Mouse (Mus musculus) erythroid progenitor cell, adult 5-6 weeks (primary cell): Measurements from ENCODE around the gene Zbtb25. TPM values are rescaled to one million over a fixed set of nuclear protein-coding genes. Genes with fewer than 3 reads are reported as not detected.
A peak's percentile ranks its signal among the peaks of the same experiment; 100 is the strongest.

Experiments used
- ATAC-seq: replicated peaks from 2 replicates; pipeline ENCODE4 v1.8.0; 2016; ENCODE audit warnings: moderate number of reproducible peaks, mild to moderate bottlenecking, moderate TSS enrichment, inconsistent platforms; ENCODE audit not compliant: poor library complexity, low FRiP score, severe bottlenecking
- total RNA-seq, 2 experiments: library from RNA; stranded (forward) in 1 of 2; stranded (reverse) in 1 of 2; fragments of 150-400 nt in 1 of 2; fragments of 186-747, 209-891 nt in 1 of 2; gene quantifications; 2 replicates each; pipeline versions ENCODE4 v1.2.3 to v1.2.4; 2015 to 2017; ENCODE audit warnings: low replicate concordance in 2 of 2

Zbtb25 gene
- total RNA-seq, 2 experiments from 2014 or later = 8.6 to 43.6 TPM

- no peak for ATAC-seq
These were observed 19.7 kb downstream of the Zbtb25 start for GRCm38 (mm10) chr12:76349680-76350220.

GRCm38 (mm10) chr12:76345759-76346455 lies 23.5 kb downstream of the Zbtb25 start:
- ATAC-seq = no peak

- ATAC-seq = 0 out of 2 replicates have a peak, but pooled peaks have one; percentile 42
These were observed 28.3 kb downstream of the Zbtb25 start for GRCm38 (mm10) chr12:76341080-76341479.

- ATAC-seq = no peak
These were observed 33.1 kb downstream of the Zbtb25 start for GRCm38 (mm10) chr12:76336111-76336965.

GRCm38 (mm10) chr12:76335641-76336040 lies 33.8 kb downstream of the Zbtb25 start:
- ATAC-seq = no peak

GRCm38 (mm10) chr12:76333688-76334087 lies 35.7 kb downstream of the Zbtb25 start:
- no peak for ATAC-seq

- ATAC-seq = no peak
These were observed 40.6 kb downstream of the Zbtb25 start for GRCm38 (mm10) chr12:76328567-76329354.

- ATAC-seq = no peak
These were observed 42.8 kb downstream of the Zbtb25 start for GRCm38 (mm10) chr12:76326437-76327220.

GRCm38 (mm10) chr12:76324679-76325431 lies 44.5 kb downstream of the Zbtb25 start, which contains the start of gene Akap5:
Gene Akap5, plus strand, starts transcription at chr12:76324891.
- ATAC-seq = no peak

GRCm38 (mm10) chr12:76318282-76319212 lies 50.9 kb downstream of the Zbtb25 start:
- peak; percentile 89 for ATAC-seq

- ATAC-seq = no peak
These were observed 57.5 kb downstream of the Zbtb25 start for GRCm38 (mm10) chr12:76311951-76312350.

GRCm38 (mm10) chr12:76311227-76311626 lies 58.2 kb downstream of the Zbtb25 start:
- no peak for ATAC-seq

GRCm38 (mm10) chr12:76310633-76311032 lies 58.8 kb downstream of the Zbtb25 start:
- no peak for ATAC-seq

GRCm38 (mm10) chr12:76310007-76310406 lies 59.4 kb downstream of the Zbtb25 start:
- no peak for ATAC-seq

GRCm38 (mm10) chr12:76308436-76308835 lies 61.0 kb downstream of the Zbtb25 start:
- no peak for ATAC-seq

GRCm38 (mm10) chr12:76307964-76308363 lies 61.4 kb downstream of the Zbtb25 start:
- ATAC-seq = no peak

- ATAC-seq = no peak
These were observed 62.4 kb downstream of the Zbtb25 start for GRCm38 (mm10) chr12:76306852-76307561.
